Mouse (Mus musculus) cerebellum, postnatal 14 days (tissue): Measurements from ENCODE around the gene Cd151.

Experiments used
- DNase-seq, 2 experiments: peaks; one replicate each; pipeline ENCODE4 v3.0.0; 2021; ENCODE audit warnings: mixed read lengths in 2 of 2

Gene Cd151

DNA sequence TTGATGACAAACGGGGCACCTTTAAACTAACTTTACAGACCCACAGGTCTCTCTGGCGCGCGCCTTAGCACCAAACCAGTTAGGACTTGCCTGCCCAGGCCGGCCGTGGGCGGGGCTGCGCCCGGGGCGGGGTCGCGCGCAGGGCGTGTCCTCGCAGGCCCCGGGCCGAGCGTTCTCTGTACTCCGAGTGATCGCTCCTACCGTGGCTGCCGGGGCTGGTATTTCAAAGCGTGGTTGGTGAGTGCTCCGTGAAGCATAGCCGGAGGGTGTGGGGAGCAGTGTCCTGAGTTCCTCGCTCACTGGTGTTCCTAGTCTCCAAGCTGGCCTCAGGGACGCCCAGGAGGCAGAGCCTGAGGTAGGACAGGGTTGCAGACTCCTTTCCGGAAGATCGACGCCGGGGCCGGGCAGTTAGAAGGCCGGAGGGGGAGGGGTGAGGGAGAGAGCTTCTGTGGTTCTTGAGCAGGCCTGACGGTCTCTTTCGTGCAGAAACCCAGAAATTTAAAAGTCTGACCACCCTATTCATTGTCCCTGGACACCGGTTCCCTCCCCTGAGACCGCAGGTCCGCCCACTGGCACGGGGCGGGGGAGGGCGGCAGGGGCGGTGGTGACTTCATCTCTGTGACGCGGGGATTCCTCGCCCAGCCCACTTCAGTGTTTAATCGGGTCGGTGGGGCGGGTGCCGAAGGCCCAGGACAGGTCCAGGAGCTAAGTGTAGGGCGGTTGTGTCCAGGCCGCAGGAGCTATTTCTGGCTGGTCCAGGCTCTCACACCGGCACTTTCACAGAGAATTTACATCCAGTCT is at the start of gene Cd151:
Cd151 (plus strand) TSS at position 163 of the 801 bp plus-strand sequence.
- peak; percentile 66 to 69 for DNase-seq

- DNase-seq: peak in 1 of 2 experiments; percentile 54
Measured at GRCm38 (mm10) chr7:141417731-141418681, 49.2 kb upstream of the Cd151 start.

DNA sequence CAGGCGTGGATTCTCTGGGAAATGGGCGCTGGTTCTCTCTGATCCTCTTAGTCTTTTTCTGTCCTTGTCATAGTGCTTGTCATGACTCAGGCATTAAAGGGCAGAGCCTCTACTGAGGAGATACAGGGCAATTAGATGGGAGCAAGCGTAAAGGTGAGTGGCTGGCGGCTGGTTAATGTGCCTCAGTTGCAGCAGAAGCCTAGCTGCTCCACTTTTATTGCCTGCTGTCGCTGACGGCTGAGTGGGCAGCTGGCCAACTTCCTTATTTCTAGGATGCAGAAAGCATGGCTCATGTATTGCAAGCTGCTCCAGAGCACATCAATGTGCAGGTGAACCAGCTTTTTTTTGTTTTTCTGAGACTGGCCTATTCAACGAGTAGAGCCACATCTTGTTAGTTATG is 48.2 kb upstream of the Cd151 start:
- DNase-seq: peak; percentile 61 to 73

- DNase-seq: no peak
Measured at GRCm38 (mm10) chr7:141420030-141420702, 47.0 kb upstream of the Cd151 start.

DNA sequence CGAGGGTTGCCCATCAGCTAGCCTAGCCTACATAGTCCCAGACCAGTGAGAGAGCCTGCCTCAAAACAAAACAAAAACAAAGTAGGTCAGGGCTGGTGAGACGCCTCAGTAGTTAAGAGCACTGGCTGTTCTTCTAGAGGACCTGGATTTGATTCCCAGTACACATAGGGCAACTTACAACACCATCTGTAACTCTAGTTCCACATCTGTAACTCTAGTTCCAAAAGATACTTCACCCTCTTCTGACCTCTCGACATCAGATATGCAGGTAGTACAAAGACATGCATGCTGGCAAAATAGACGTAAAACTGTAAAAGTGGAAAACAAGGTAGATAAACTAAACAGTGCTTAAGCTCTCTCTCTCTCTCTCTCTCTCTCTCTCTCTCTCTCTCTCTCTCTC is 43.4 kb upstream of the Cd151 start:
- no peak for DNase-seq

- DNase-seq: no peak
Measured at GRCm38 (mm10) chr7:141426948-141427730, 40.1 kb upstream of the Cd151 start.

- peak in 1 of 2 experiments; percentile 47 for DNase-seq
Measured at GRCm38 (mm10) chr7:141428701-141429100, 38.5 kb upstream of the Cd151 start.

GRCm38 (mm10) chr7:141429310-141429709 is 37.9 kb upstream of the Cd151 start, which contains the start of gene Cend1:
Cend1 (minus strand) TSS chr7:141429491.
- peak; percentile 82 to 90 for DNase-seq

DNA sequence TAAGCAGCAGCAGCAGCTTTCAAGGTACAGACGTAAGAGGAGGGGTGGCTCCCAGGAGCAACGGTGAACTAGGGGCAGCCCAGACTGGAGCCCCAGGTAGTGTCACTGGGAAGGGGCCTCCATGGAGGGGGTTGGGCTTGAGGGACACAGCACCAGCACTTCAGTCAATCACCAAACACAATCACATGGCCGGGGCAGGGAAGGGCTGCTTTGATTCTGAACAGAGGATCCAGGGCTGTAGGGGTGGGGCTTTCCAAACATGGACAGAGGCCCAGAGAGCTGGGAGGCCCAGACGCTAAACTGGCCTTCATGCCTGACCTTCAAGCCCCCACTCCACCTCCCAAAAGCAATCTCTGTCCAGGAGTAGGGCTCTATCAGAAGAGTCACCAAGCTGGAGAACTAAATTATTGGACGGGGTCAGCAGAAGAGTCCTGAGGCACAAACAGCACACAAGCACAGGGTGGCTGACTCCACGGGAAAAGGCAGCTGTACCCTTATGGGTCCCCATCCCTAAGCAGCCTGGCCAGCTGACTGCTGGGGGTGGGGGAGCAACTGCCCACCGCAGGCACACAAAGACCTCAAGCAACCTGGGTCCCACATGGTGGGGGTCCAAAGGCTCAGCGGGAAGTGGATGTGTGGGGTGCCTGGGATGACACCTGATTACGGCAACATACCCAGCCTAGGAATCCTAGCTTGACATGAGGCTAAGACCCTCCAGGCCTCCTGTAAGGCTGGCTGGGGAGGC is 37.2 kb upstream of the Cd151 start:
- peak in 1 of 2 experiments; percentile 38 for DNase-seq

GRCm38 (mm10) chr7:141430585-141431240 is 36.5 kb upstream of the Cd151 start:
- DNase-seq: no peak

GRCm38 (mm10) chr7:141431434-141432185 is 35.6 kb upstream of the Cd151 start:
- peak in 1 of 2 experiments; percentile 38 for DNase-seq

GRCm38 (mm10) chr7:141432186-141432611 is 35.0 kb upstream of the Cd151 start:
- DNase-seq: peak; percentile 66 to 78

- DNase-seq: peak; percentile 87 to 92
Measured at GRCm38 (mm10) chr7:141432741-141433516, 34.3 kb upstream of the Cd151 start.

DNA sequence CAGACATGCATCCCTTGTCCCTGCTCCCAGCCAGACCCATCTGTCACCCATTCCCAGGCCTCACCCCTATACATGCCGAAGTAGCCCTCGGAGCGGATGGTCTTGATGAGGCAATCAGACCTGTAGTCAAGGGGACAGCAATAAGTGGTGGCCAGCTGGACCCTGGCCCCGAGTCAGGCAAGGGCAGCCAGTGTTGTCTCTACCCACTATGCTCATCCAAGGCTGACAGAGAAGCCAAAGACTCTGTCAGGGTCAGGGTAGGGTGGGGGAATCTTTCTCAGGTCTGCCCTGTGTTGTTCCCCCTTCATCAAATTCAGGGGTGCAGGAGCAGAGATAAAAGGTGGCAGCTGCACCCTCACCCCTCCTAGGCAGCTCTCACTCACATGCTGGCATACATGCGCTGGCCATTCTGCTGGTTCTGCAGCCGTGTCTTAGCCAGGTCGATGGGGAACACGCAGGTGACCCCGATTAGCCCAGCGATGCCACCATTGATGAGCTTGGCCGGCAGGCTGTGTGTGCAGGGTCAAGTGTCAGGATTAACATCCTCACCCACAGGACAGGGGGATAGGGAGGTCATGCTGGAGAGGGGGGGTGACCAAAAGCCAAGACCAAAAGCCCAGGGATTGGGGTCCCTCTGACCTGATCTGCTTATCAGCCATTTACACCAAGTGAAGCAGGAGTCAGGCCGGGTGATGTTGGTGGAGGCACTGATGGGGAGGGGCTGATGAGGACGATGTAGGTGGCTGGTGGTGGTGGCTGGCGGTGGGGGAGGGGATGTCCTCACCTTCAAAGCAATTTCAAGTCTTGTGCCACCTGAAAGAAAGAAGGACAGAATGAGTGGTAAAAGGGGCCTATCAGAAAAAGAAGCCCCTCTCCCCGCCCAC is 33.4 kb upstream of the Cd151 start:
- peak; percentile 74 to 77 for DNase-seq

DNA sequence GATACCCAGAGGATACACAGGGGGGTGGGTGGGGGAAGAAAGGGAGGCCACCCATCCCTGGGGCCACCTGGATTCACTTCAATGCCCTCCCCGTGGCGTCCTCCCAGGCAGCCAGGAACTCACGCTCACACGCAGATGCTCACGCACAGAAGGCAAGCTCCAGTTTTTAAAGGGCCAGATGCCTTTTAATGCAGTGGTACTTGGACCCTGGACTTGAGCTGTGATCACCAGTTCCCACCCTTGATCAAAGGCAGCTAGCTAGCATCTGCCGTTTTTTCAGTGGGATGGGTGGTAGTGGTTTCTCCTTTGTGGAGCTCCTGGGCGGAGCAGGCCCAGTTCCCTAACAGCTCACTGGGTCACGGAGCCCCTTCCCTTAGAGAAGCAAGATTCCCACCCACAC is 32.7 kb upstream of the Cd151 start:
- peak; percentile 77 to 84 for DNase-seq

DNA sequence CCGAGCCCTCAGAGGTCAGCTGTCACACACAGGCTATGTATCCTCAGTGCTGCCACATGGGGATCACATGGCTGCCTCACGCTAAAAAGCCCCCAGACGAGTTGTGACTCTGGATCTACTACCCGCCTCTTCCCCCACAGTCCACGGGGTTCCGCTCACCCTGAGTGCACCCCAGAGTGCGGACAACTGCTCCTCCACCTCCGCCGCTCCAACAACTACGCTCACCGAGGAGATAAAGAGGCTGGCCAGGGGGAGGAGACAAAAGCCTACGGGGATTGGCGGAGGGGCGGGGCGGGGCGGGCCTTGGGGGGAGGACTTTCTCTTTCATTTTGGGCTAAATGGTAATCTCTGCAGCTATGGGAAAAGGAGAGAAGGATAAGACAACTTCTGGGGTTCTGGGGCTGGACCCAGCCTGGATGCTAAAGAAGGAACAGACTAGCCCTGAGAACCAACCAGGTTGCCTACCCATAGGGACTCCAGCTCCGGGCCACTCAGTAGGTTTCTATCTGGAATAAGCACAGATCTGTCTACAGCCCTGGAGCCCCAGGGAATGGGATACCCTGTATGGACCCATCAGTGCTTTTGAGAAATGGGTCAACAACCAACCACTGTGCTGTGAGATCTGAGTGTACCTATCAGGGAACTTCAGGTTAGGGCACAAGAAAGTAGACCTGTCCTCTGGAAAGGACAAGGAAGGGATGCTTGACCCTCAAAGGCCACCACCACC is 31.9 kb upstream of the Cd151 start:
- DNase-seq: peak; percentile 79 to 81

GRCm38 (mm10) chr7:141435856-141436522 is 31.2 kb upstream of the Cd151 start:
- DNase-seq: peak; percentile 29 to 37
